Mouse (Mus musculus): ENCODE measurements around the gene Sun2.

The Sun2 gene

GRCm38 (mm10) chr15:79686046-79686869 is 56.1 kb downstream of the Sun2 start:
- DNase-seq (ENCODE audit: low spot score) = no peak

GRCm38 (mm10) chr15:79685141-79685641 is 57.1 kb downstream of the Sun2 start:
- no peak for DNase-seq (ENCODE audit: low spot score)

- no peak for DNase-seq (ENCODE audit: low spot score)
Measured at GRCm38 (mm10) chr15:79684616-79685015, 57.7 kb downstream of the Sun2 start.

- no peak for DNase-seq (ENCODE audit: low spot score)
Measured at GRCm38 (mm10) chr15:79683707-79684465, 58.5 kb downstream of the Sun2 start.

- DNase-seq (ENCODE audit: low spot score) = no peak
Measured at GRCm38 (mm10) chr15:79683146-79683545, 59.2 kb downstream of the Sun2 start.

- no peak for DNase-seq (ENCODE audit: low spot score)
Measured at GRCm38 (mm10) chr15:79681973-79682372, 60.4 kb downstream of the Sun2 start.

GRCm38 (mm10) chr15:79677936-79678335 is 64.4 kb downstream of the Sun2 start:
- no peak for DNase-seq (ENCODE audit: low spot score)

Data from urinary bladder, postnatal 10 days (tissue).